Mouse (Mus musculus) gastrocnemius, adult 2 months (tissue): ENCODE measurements around the gene L2hgdh. TPM values are rescaled to one million over a fixed set of nuclear protein-coding genes. Genes with fewer than 3 reads are reported as not detected.

Source experiments
- DNase-seq: peaks from one replicate; pipeline ENCODE4 v3.0.0; 2022
- H3K27ac ChIP-seq: fragments of 200-600 bp; 2 replicates; pipeline ENCODE4 v1.8.1; 2022; ENCODE audit warnings: mild to moderate bottlenecking
- H3K4me3 ChIP-seq: fragments of 200-600 bp; 2 replicates; pipeline ENCODE4 v1.8.1; 2022; ENCODE audit warnings: mild to moderate bottlenecking, moderate library complexity
- CTCF ChIP-seq: fragments of 200-600 bp; IDR thresholded peaks from 2 replicates; pipeline ENCODE4 v1.8.1; 2022; ENCODE audit warnings: antibody characterized with exemption, mild to moderate bottlenecking, moderate library complexity
- intact Hi-C: fragments of 180-260 bp; cut with DNase I; formaldehyde crosslinking; loops from one replicate; pipeline ENCODE4 v1.15.1; 2025
- long read RNA-seq, 2 experiments: library from polyadenylated mRNA; stranded (forward); transcript quantifications; one replicate each; pipeline ENCODE4 v2.0.0; 2021
- total RNA-seq, 2 experiments: library from RNA; stranded (reverse); gene quantifications; 2 replicates each; pipeline ENCODE4 v1.2.3; 2021

Gene L2hgdh
- total RNA-seq, result 10 to 100 TPM; 38.7 to 39.6 TPM
- long read RNA-seq, experiment 1, transcript L2hgdh-201 (10 exons, 3,340 nt), result major isoform, 90 of 111 reads
- long read RNA-seq, experiment 1, partial matches to known transcripts, result 0 of 111 reads
- long read RNA-seq, experiment 1, other reads (novel, unspliced or antisense), result 21 of 111 reads
- long read RNA-seq, experiment 2, transcript L2hgdh-201 (10 exons, 3,340 nt), result major isoform, 83 of 110 reads
- long read RNA-seq, experiment 2, partial matches to known transcripts, result 2 of 110 reads
- long read RNA-seq, experiment 2, other reads (novel, unspliced or antisense), result 25 of 110 reads

DNA sequence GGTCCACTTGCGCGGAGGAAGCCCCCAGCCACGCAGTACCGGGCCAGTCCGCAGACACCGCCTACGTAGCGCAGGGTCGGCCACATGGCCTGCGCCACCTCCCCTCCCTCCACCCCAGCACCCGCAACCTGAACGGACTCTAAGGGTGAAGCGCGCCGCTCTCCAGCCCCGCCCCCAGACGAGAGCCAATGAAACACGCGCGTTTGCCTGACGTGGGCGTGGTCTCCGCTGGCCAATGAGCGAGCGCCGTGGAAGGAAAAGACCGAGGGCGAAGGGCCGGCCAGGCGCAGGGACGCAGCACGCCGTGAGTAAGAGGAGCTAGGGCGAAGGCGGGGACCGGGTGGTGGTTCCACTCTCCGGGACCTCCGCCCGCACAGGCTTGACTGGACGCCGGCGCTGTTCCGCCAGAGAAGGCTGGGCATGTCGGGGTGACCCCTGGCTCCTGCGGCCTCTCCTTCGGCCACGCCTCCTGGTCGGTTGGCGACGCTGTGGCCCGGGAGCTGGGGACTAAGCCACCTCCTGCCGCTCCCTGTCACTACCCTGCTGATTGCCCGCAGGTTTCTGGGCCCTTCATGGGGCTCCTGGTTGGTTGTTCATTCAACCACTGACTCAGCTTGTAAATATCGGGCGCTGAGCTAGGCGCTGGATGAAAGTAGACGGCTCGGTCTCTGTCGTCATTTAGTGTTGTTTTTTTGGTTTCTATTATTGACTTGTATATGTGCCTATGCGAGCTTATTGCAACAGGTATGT, at the start of gene L2hgdh, which contains the start of gene Atp5s:
L2hgdh (minus strand) TSS at position 163 of the 750 bp plus-strand sequence.
Atp5s (plus strand) TSS at position 240 of the 750 bp plus-strand sequence.
- DNase-seq, result peak; percentile 99
- H3K27ac ChIP-seq, result peak within 1 kb of the TSS; percentile 96
- intact Hi-C loops, result no loop called here
- TF ChIP-seq CTCF, result no peak
- peak within 1 kb of the TSS; percentile 84 for H3K4me3 ChIP-seq

DNA sequence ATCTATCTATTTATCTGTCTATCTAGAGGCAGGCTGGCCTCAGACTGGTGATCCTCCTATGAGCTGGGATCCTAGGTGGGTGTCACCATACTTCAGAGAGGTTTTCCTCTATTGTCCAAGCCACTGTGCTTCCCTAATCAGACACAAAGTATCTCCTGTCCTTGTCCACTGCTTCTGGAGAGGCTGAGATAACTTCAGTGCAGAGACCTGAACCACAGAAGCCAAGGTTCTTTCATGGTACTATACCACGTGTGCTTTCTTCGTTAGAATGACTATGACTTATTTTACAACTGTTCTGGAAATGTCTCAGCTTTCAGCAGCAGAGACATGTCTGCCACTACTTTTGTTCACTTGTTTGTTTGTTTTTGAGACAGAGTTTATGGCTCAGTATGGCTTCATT, 44.2 kb upstream of the L2hgdh start:
- no peak for TF ChIP-seq CTCF
- no peak for DNase-seq
- Histone ChIP-seq H3K27ac (no peak overlapping the region), H3K4me3 (no peak overlapping the region)
- intact Hi-C loops, result no loop called here

DNA sequence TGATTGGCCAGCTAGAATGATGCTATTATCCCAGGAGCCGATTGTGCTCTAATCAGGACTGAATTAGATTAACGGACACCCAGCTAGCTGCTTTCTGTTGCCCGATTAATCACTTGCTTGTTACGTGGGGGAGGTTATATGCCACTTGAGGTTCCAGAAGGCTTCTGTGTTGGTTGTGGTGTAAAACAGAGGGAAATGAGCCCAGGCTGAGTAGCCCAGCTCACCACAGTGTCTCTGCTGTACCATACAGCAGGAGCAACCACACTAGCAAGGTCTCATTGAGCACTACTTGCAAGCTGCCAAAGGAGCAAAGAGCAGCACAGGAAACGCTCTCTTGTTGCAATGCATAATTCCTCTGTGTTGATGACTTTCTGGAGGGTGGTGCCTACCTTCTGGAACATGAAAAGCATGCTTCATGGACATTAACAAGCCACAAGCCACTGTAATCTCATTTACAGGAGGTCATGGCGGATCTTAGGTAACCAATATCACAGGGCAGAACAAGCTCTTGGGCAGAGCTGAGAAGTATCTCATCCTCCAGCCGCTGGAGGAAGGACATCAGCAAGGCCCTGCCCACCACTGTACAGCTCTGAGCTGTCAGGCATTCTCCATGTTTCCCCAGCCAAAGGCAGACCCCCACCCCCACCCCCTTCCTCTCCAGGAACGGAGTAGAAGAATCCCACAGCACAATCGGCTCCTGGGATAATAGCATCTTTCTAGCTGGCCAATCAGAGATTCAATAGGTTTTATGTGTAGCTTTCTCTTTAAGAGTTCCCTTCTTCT, 43.0 kb upstream of the L2hgdh start:
- DNase-seq, result no peak
- Histone ChIP-seq H3K27ac (no peak overlapping the region), H3K4me3 (no peak overlapping the region)
- intact Hi-C loops, result no loop called here
- no peak for TF ChIP-seq CTCF

DNA sequence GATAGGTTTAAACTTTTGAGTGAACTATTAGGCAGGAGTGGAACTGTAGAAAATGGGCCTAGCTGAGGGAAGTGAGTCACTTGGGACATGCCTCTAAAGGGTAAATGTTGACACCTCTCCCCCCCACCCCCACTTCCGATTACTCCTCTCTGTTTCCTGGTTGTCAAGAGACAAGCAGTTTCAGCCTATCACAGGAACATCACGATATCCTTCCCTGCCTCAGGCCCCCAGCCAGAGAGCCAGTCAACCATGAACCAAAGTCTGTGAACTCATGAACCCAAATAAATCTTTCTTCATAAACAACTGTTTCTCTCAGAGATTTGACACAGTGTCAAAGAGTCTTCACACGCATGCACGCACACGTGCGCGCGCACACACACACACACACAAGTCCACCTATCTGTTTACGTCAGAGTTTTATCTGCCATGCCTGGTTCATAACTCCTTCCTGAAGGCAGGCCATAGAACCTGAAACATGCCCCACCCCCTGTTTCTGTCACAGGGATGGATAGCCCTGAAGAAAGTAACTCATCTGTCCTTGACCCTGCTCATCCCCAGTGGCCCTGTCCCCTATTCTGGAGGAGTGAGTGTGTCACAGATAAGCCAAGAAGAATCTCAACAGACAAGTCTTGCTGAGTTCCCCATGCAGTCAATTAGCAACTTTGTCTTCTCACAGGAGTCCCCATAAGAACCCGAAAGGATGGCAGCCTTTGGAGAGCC, 41.7 kb upstream of the L2hgdh start:
- no peak for DNase-seq
- no peak overlapping the region for H3K4me3 ChIP-seq
- no peak for TF ChIP-seq CTCF
- no peak overlapping the region for H3K27ac ChIP-seq
- intact Hi-C loops, result no loop called here

DNA sequence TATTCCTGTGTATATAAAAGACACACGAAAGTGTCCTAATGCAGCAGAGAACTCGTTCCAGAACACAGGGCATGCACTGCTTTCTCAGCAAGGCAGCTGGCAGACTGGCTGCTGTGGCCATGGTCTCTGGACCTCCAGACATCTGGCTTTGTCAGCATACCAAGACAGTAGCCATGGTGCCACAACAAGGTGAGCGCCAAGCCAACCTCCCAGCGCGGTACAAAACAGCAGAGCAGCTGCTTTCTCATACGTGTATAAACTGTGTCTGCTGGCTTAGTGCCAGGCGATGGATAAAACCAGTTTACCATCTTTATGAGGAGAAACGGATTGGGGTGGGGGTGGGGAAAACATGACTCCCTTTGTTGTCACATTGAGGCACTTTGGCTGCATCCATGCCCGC, 40.9 kb upstream of the L2hgdh start:
- no peak for DNase-seq
- no peak overlapping the region for H3K4me3 ChIP-seq
- no peak overlapping the region for H3K27ac ChIP-seq
- intact Hi-C loops, result no loop called here
- no peak for TF ChIP-seq CTCF

DNA sequence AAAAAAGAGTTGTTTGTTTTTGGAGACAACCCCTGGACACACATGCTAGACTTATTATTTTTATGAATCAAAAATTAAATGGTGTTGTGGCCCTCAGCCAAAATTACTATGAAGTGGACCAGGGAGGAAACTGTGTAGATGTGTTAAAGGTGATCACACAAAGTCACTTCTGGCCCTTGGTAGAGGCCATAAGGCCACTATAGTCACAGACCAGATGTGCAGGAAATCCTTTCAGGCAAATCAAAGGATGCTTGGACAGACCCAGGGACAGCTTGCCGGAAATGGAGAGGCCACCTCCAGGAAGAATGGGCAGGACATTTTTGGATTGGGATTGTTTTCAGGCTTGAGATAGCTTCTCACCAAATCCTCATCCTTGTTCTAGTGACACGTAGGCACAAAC, 36.9 kb upstream of the L2hgdh start:
- no peak for TF ChIP-seq CTCF
- Histone ChIP-seq H3K27ac (no peak overlapping the region), H3K4me3 (no peak overlapping the region)
- intact Hi-C loops, result no loop called here
- no peak for DNase-seq

GRCm38 (mm10) chr12:69760743-69761406, 36.2 kb upstream of the L2hgdh start:
- intact Hi-C loops, result no loop called here
- Histone ChIP-seq H3K4me3 (peak overlapping the region; percentile 43), H3K27ac (peak overlapping the region; percentile 40; the same call in 1 of the 2 replicates)

DNA sequence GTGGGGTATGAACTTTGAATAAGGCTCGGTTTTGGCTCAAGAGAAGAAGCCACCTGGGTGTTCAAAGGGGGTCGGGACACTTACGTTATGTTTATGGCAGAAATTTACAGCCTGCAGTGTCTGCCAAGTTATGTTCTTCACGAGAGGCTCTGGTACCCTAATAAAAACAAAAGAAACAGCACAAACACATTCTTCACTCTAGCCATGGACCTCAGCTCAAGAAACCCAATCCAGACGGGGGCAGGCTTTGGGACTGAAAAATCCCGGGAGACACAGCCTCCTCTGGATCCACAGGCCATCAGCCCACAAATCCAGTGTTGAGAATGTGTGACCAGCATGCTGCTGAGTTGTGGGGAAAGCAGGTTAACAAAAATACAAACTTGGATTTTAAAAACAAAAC, 35.3 kb upstream of the L2hgdh start:
- intact Hi-C loops, result no loop called here
- DNase-seq, result no peak
- Histone ChIP-seq H3K27ac (no peak overlapping the region), H3K4me3 (no peak overlapping the region)
- no peak for TF ChIP-seq CTCF

More at GRCm38 (mm10) chr12:69760743-69761406, 36.2 kb upstream of the L2hgdh start:
- no peak for DNase-seq
- TF ChIP-seq CTCF, result no peak

DNA sequence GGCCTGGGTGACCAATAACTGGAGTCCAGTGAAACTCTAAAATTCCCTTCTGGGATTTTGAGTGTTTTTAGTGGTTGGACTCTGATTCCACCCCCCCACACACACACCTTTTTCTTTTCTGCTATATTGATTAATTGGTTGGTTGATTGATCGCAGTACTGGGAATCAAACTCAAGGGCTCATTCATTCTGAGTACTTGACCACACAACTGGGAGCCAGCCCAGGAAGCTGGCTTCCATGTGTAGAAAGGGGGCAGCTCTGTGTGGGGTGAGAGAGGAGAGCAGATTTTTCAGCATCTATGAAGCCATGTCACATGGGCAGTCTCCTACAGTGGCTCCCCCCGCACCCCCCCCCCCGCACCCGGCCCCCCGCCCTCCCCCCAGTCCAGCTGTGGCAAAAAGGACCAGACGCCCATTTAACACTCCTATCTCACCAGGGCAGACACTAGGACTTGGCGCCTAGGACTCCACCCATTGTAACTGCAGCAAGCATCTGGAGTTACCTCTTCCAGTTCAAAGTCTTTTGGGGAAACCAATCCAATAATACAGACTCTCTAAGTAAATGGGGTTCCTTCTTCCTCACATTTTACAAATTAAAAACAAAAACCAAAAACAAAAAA, 34.7 kb upstream of the L2hgdh start:
- no peak for TF ChIP-seq CTCF
- no peak for DNase-seq
- intact Hi-C loops, result loop anchor here (5.0 to 10.0 kb wide), 4 partner anchors 33 to 385 kb away; partner anchors contain the start of gene Cdkl1
- no peak overlapping the region for H3K4me3 ChIP-seq
- H3K27ac ChIP-seq, result no peak overlapping the region; the same call in 1 of the 2 replicates

GRCm38 (mm10) chr12:69758221-69759185, 33.8 kb upstream of the L2hgdh start:
- Histone ChIP-seq H3K27ac (peak overlapping the region; percentile 85), H3K4me3 (peak overlapping the region; percentile 62)
- no peak for TF ChIP-seq CTCF
- intact Hi-C loops, result loop anchor here (5.0 to 10.0 kb wide), 4 partner anchors 34 to 386 kb away; partner anchors contain the start of gene Cdkl1
- peak; percentile 25 for DNase-seq
